Mouse (Mus musculus) neural tube, embryonic 10.5 days (tissue): ENCODE measurements around the gene Ifitm6.
"Not testable (repeated sequence)": the region's sequence is repeated elsewhere in the genome, so short reads cannot be mapped to it uniquely, and the experiment has no call there.

Source experiments
- DNase-seq: peaks from one replicate; pipeline ENCODE4 v3.0.0-alpha.2; 2017; ENCODE audit warnings: low spot score; ENCODE audit errors: extremely low spot score

The Ifitm6 gene

DNA sequence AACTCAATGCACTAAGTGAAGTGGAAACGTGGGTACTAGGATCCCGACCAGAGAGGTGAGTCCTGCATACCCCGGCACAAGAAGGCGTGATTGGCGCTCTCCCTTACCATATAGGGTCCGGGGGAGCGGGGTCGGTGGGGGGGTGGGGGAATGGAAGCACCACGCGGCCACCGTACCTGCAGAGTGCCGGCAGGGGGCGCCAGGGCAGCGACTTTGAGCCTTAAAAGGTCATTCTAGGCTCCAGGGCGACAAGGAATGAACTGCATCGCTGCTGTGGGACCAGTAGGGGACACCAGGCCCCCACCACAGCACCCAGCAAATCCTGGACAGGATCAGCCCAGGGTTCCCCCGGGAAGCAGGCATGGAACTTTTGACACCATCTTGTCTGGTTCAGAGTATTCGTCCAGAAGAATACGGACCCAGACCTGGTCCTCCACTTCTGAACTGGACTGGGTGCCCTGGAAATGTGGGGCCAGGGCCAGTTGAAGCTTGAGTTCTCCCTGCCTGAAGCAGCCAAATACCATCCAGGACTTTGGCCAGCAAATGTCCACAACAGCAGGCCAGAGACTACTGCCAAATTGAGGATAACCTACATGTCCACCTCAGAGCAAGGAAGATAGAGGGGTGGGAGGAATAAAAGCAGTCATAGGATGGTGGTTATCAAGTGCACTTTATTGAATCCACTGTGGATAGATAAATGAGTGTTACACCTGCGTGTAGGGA, 8.6 kb downstream of the Ifitm6 start:
- DNase-seq: peak; percentile 87

DNA sequence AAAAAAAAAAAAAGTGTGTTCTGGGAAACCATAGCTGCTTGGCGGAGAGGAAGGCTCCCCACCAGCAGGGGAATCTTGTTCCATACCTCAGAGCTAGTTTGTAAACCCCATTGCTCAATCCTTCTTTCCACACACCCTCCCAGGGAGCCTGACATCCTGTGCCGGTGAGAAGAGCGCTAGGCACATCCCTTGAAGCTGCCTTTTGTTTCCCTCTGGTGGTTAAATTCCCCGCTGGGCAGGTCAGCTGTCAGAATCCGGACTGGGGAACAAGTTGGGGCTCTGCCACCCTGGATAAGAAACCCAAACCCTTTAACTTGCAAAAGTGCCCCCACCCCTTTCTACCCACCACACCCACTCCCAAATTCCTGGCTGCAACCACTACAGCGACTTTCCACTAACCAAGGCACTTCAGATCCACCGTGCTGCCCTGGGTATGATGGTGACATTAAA, 9.4 kb downstream of the Ifitm6 start:
- peak; percentile 33 for DNase-seq

GRCm38 (mm10) chr7:141006914-141007313, 10.8 kb downstream of the Ifitm6 start:
- no peak for DNase-seq

DNA sequence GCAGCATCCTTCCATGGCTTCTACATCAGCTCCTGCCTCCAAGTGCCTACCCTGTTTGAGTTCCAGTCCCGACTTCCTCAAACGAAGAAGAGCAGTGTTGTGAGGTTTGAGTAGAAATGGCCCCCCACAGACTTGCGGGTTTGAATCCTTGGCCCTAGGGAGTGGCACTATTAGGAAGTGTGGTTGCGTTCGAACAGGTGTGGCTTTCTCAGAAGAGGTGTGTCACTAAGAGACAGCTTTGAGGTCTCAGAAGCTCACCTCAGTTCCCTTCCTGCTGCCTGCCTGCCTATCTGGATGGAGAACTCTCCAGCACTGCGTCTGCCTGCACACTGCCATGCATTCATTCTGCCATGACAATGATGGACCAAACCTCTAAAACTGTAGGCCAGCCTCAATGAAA, 11.3 kb downstream of the Ifitm6 start:
- DNase-seq: no peak

GRCm38 (mm10) chr7:141003248-141004010, 14.3 kb downstream of the Ifitm6 start:
- no peak for DNase-seq

DNA sequence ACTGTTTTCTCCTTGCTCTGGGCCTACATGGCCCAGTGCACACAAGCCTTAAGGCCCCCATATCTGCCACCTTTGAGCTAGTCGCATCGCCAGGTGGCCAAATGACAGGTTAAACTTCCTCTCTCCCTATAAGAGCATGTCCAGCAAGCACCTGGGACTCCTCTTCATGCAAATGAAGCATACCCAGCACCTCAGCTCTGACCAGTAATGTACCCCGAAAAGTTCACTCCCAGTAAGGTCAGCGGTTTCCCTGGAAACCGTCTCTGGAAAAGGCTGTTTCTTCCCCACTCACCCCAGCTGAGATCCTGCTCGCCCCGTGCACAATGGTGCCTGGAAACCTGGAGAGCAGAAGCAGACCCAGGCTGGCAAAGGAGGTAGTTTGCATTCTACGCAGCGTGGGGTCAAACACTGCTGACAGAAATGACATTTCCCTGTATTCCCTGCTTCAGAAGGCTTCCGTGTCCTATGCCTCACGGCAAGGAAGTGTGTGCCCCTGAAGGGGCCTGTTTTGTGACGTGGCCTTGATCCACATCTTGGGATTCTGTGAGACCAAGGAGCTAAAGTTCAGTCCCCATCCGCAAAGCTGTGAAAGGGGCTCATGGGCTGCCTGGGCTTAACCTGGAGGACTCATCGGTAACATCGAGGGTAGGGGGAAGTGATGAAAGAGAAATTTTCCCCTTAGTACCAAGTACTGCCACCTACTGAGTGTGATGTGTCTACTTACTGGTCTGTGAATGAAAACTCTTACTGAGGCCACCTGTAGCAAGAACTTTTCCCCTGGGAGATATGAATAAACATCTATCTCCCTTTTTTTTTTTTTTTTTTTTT, 16.6 kb downstream of the Ifitm6 start:
- no peak for DNase-seq

- no peak for DNase-seq
Measured at GRCm38 (mm10) chr7:140998853-140999700, 18.6 kb downstream of the Ifitm6 start.

- DNase-seq: no peak
Measured at GRCm38 (mm10) chr7:140997817-140998216, 19.9 kb downstream of the Ifitm6 start.

DNA sequence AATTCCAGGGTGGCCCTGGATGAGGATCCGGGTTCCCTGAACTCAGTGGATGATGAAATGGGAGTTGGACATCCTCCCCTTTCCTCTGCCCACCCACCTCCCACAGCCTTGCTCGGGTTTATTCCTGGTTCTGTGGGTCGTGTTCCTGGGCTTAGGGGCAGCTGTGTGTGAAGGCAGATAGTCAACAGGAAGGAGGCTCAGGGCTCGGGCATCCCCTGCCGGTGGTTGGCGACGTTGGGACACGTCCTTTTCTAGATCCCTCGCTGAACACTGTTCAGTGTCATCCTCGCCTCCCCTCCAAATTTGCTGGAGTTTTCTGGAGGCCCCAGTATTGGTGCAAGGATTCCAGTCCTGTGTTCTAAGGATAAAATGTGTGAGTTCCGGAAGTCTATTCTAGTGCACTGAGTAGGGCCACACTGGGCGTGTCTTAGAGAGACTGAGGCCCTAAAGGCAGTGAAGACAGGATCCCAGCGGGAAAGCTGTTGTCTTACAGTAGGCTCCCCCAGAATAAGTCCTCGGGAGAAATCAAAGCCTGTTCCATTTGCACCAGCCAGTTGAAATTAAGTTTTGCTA, 26.5 kb downstream of the Ifitm6 start:
- DNase-seq: no peak

- no peak for DNase-seq
Measured at GRCm38 (mm10) chr7:140990622-140991021, 27.1 kb downstream of the Ifitm6 start.

GRCm38 (mm10) chr7:140990185-140990584, 27.5 kb downstream of the Ifitm6 start:
- no peak for DNase-seq

DNA sequence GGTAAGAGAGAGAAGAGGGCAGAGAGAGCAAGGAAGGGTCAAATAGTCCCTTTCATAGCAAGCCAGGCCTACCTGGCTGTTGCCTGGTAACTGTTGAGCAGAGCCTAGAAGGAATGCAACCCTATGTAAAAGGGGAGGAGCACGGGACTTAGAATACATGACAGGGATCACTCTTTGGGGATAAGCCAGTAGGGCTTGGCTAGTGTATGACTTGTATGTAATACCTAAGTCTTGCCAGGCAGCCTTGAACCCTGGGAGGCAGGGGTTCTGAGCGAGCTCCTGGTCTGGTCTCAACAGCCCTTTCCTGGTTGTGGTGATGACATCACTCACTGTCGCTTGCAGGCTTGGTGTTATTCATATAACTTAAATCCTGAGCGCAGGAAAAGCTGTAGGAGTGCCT, 28.7 kb downstream of the Ifitm6 start:
- no peak for DNase-seq

DNA sequence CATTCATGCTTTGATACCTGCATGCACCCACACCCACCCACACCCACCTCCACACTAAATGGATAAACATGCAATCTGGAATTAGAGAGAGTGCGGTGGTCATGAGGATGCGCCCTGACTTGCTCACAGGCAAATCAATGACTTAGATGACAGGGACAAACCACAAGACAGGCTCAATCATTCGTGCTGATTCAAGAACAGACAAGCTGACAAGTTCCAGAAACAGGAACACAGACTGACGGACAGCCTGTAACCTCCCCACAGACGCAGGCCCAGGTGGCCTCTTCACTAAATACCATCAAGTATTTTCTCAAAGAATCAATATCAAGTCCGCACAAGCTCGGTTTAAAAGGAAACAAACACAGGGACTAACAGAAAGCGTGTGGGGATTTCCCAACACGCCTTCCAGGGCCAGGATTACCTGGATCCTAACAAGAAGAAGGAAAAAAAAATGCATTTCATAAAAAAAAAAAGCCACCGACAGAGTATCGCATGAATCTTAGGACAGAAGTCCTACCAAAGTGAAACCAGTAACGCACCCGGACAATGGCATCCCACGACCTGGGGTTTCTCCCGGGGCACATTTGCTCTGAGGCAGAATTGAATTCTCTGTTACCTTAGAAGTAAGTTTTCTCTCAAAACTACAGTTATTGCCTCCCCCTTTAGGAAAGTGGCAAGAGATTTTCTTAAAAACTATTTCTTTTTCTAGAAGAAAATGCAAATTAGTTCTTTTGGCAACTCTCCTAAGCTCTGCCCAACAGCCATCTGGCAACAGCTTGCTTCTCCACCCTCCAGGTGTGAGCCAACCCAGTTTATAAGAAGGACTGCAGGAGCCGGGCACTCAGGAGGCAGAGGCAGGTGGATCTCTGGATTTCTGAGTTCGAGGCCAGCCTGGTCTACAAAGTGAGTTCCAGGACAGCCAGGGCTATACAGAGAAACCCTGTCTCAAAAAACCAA, 30.3 kb downstream of the Ifitm6 start:
- DNase-seq: no peak

GRCm38 (mm10) chr7:140982971-140983370, 34.8 kb downstream of the Ifitm6 start:
- DNase-seq: no peak

GRCm38 (mm10) chr7:140981704-140982103, 36.0 kb downstream of the Ifitm6 start:
- DNase-seq: no peak

GRCm38 (mm10) chr7:140976720-140977119, 41.0 kb downstream of the Ifitm6 start:
- DNase-seq: not testable (repeated sequence)

DNA sequence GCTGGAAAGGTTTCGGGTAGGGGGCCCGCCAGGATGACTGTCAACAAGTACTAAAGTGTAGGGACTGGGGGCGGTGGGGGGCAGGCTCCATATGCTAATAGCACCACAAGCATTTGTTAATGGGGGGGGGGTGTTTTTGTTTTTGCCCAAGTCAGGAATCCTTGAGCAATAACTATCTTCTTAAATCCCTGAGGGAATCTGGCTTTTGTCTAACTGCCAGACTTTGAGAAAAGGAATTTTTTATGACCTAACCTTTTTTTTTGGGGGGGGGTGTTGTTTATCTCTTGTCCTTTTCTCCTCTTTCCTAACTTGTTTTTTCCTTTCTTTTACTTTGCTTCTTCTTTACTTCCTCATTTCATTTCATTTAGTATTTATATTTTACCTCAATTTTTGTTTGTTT, 42.3 kb downstream of the Ifitm6 start:
- no peak for DNase-seq

DNA sequence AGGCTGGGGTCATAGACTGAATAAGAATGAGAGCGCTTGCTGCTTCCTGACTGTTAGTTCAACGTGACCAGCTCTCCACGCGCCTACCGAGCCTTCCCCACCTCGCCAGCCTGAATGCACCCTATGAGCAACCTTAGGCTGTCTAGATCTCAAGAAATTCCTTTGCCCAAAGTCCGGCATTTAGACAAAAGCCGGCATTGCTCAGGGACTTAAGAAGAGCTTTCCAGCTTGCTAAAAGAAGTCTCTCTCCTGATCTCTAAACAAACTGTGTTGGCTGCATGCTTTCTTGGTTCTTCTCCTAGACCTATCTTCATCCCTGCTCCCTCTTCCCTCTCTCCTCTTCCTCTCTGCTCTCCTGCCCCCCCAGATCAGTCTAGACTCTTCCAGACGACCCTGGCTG, 42.8 kb downstream of the Ifitm6 start:
- DNase-seq: no peak

- DNase-seq: no peak
Measured at GRCm38 (mm10) chr7:140973396-140974165, 44.1 kb downstream of the Ifitm6 start.
